Mouse (Mus musculus): Measurements from ENCODE around the gene Nck2.

DNA sequence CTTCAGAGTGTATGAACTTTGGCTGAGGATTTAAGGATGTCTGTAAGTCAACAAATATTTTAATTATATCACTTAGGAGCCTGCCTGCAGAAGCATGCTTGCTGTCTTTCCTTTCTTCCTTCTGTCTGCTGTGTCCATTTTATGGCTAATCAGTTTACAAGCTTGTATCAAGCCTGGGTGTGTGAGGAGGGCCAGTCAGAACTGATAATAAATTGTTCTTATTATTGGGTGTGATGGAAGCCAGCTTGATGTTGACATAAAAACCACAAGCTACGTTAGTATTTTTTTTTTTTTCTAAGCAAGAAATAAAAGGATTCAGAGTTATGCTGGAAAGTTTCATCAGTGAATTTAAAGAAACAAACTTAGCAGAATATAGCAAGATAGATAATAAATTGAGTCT lies 10.8 kb downstream of the Nck2 start:
- TF ChIP-seq CTCF (IDR thresholded peaks at IDR 0.05; ENCODE audit: insufficient read depth, low read depth, low read length): no peak
- TF ChIP-seq POLR2A (IDR thresholded peaks at IDR 0.05; ENCODE audit: insufficient read depth, low read depth, low read length): no peak
